ENCODE assay signal across 28 mouse cellular contexts in the genomic region with DNA sequence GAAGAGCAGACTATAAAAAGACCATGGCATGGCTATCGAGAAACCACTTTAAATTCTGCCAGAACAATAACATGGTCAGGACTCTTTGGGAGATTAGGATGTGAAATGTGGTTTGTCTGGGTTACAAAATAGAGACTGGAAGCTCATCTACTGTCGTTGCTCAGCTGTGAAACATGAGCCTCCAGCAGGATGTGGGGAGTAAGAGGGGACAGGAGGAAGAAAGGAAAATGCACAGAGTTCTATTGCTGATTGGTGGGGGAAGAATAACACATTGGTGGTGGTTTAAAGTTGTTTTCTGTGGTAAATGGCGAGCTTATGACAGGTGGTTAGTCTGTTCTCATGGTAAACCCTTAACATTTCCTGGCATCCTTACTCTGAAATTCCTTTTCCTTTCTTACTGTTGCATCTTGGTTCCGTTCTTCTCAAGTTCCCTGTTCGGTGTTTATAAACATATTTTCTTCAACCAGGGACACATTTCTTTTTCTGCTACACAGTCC.
A peak's percentile ranks its signal among the peaks of the same experiment; 100 is the strongest.
DNase-seq lines count a peak whose midpoint lies in the region; ATAC-seq and TF ChIP-seq lines count a peak whose summit lies in the region.
"Had no signal": no experiment of that assay in that cellular context is flagged by ENCODE, and none has a peak within 500 bp of the region (broad histone marks: within the 10 kb centered on the region; RNA-seq: fewer than 3 reads in every experiment).

No protein-coding gene starts in this region.

- no peaks in the 10 kb centered on the region for H3K27me3 ChIP-seq in heart, postnatal 0 days (ENCODE audit: control insufficient read depth, insufficient read depth, low read length)
- no peaks in the 10 kb centered on the region for H3K27me3 ChIP-seq in intestine, embryonic 15.5 days (replicated peaks)
- H3K27me3 ChIP-seq: embryonic facial prominence, embryonic 13.5 days; forebrain, embryonic 12.5 days; forebrain, embryonic 15.5 days; hindbrain, embryonic 13.5 days had no signal

- 51% methylated on average over 5 of the region's 5 CpGs for WGBS in heart, postnatal 0 days
- WGBS in intestine, embryonic 15.5 days: 62% methylated on average over 5 of the region's 5 CpGs

- TF ChIP-seq CTCF in heart, postnatal 0 days (IDR thresholded peaks at IDR 0.05; ENCODE audit: low read depth): no peak

- no peaks in the 10 kb centered on the region for H3K9me3 ChIP-seq in heart, postnatal 0 days (replicated peaks; ENCODE audit: control insufficient read depth, low read length)
- H3K9me3 ChIP-seq in intestine, embryonic 15.5 days: no peaks in the 10 kb centered on the region
- H3K9me3 ChIP-seq: embryonic facial prominence, embryonic 10.5 days; embryonic facial prominence, embryonic 13.5 days; forebrain, embryonic 12.5 days; forebrain, embryonic 15.5 days; hindbrain, embryonic 10.5 days; hindbrain, embryonic 13.5 days had no signal

- no peak overlapping the region for H3K9ac ChIP-seq in heart, postnatal 0 days (replicated peaks; ENCODE audit: low read depth, low read length)
- no peak overlapping the region for H3K9ac ChIP-seq in intestine, embryonic 15.5 days
- H3K9ac ChIP-seq: embryonic facial prominence, embryonic 13.5 days; forebrain, embryonic 12.5 days; forebrain, embryonic 15.5 days; hindbrain, embryonic 13.5 days had no signal

- TF ChIP-seq EP300 in heart, postnatal 0 days (IDR thresholded peaks at IDR 0.05; ENCODE audit: low read depth): no peak

- H3K4me3 ChIP-seq in heart, postnatal 0 days (ENCODE audit: low read depth, low read length): no peak overlapping the region
- H3K4me3 ChIP-seq in intestine, embryonic 15.5 days (replicated peaks): no peak overlapping the region
- H3K4me3 ChIP-seq: embryonic facial prominence, embryonic 10.5 days; embryonic facial prominence, embryonic 13.5 days; erythroblast, embryonic 14.5 days; forebrain, embryonic 12.5 days; forebrain, embryonic 15.5 days; hindbrain, embryonic 10.5 days; hindbrain, embryonic 13.5 days had no signal

- no peak for ATAC-seq in heart, postnatal 0 days (ENCODE audit: insufficient read depth, low read depth)
- ATAC-seq in megakaryocyte progenitor cell, adult 5-6 weeks (replicated peaks; ENCODE audit: poor library complexity): peak; percentile 34
- no peak for ATAC-seq in intestine, embryonic 15.5 days
- ATAC-seq: CD4-positive, CD25-positive, alpha-beta regulatory T cell, adult 4 months; forebrain, embryonic 15.5 days; hindbrain, embryonic 16.5 days had no signal

- no peaks in the 10 kb centered on the region for H3K36me3 ChIP-seq in heart, postnatal 0 days (replicated peaks; ENCODE audit: control insufficient read depth, insufficient read depth, low read length)
- H3K36me3 ChIP-seq in intestine, embryonic 15.5 days: no peaks in the 10 kb centered on the region
- H3K36me3 ChIP-seq: embryonic facial prominence, embryonic 10.5 days; embryonic facial prominence, embryonic 13.5 days; forebrain, embryonic 12.5 days; forebrain, embryonic 15.5 days; hindbrain, embryonic 10.5 days; hindbrain, embryonic 13.5 days had no signal

- peak; percentile 18 for DNase-seq in heart, postnatal 0 days (ENCODE audit: low spot score)
- DNase-seq in heart, adult 11 months: no peak
- DNase-seq in 416B (ENCODE audit: low read depth): peak; percentile 74
- DNase-seq in right cerebral cortex, adult 2 months (ENCODE audit: low spot score in 2 of 2): no peak
- DNase-seq: adrenal gland, adult 2 months; adrenal gland, postnatal 14 days; B cell, adult 2 months; cerebellum, adult 11 months; cerebellum, adult 2 months; cerebellum, adult 9-11 months; cerebellum, postnatal 25 days; embryo, embryonic 11 days; gastrocnemius, postnatal 10 days; gastrocnemius, postnatal 36 days; heart, postnatal 10 days; heart, postnatal 36 days had no signal

- H3K27ac ChIP-seq in heart, postnatal 0 days (ENCODE audit: low read depth): no peak overlapping the region
- H3K27ac ChIP-seq in intestine, embryonic 15.5 days: no peak overlapping the region
- H3K27ac ChIP-seq: embryonic facial prominence, embryonic 10.5 days; embryonic facial prominence, embryonic 13.5 days; forebrain, embryonic 12.5 days; forebrain, embryonic 15.5 days; hindbrain, embryonic 10.5 days; hindbrain, embryonic 13.5 days had no signal

- H3K4me1 ChIP-seq in heart, postnatal 0 days (ENCODE audit: control insufficient read depth, insufficient read depth): 0 out of 2 replicates have a peak, but pooled peaks cover 7% of the 10 kb centered on the region
- H3K4me1 ChIP-seq in intestine, embryonic 15.5 days (replicated peaks): no peaks in the 10 kb centered on the region
- H3K4me1 ChIP-seq: forebrain, embryonic 12.5 days; forebrain, embryonic 15.5 days; hindbrain, embryonic 10.5 days; hindbrain, embryonic 13.5 days had no signal

- H3K4me2 ChIP-seq in heart, postnatal 0 days (ENCODE audit: low read depth, low read length): no peak overlapping the region
- no peak overlapping the region for H3K4me2 ChIP-seq in intestine, embryonic 15.5 days (replicated peaks)
- H3K4me2 ChIP-seq: embryonic facial prominence, embryonic 13.5 days; forebrain, embryonic 12.5 days; forebrain, embryonic 15.5 days; heart, embryonic 11.5 days; hindbrain, embryonic 13.5 days had no signal

Comparison
In these comparisons a context has a peak if more than half of its experiments do, and no peak if none do; other contexts are left out.
1. DNase-seq: peak in heart, postnatal 0 days (single experiment) and 416B (single experiment); none in heart, adult 11 months (single experiment) and right cerebral cortex, adult 2 months (0 of 2).